Mouse (Mus musculus) intestine, embryonic 14.5 days (tissue): ENCODE measurements around the gene Fam199x. TPM values are rescaled to one million over a fixed set of nuclear protein-coding genes. Genes with fewer than 3 reads are reported as not detected.

Experiments
- ATAC-seq: fragments of 200-750 bp; cut with Nextera tagmentation; replicated peaks from 2 replicates; pipeline ENCODE4 v1.8.0; 2017; ENCODE audit warnings: low read depth, moderate number of reproducible peaks, moderate TSS enrichment, moderate library complexity; ENCODE audit not compliant: low FRiP score, low TSS enrichment
- DNase-seq: peaks from one replicate; pipeline ENCODE4 v3.0.0-alpha.2; 2018; ENCODE audit warnings: low spot score
- H3K27ac ChIP-seq: fragments of 300-500 bp; sonication (generic); 2 replicates; pipeline ENCODE4 v1.5.1; 2014; ENCODE audit warnings: low read depth, mild to moderate bottlenecking, control low read depth
- H3K27me3 ChIP-seq: fragments of 300-500 bp; sonication (generic); replicated peaks from 2 replicates; pipeline ENCODE4 v1.6.1; 2014; ENCODE audit warnings: low read length, control low read depth; ENCODE audit not compliant: control insufficient read depth, insufficient read depth
- H3K36me3 ChIP-seq: fragments of 300-500 bp; sonication (generic); 2 replicates; pipeline ENCODE4 v1.6.1; 2014; ENCODE audit warnings: low read length, control low read depth; ENCODE audit not compliant: control insufficient read depth, insufficient read depth
- H3K4me1 ChIP-seq: fragments of 300-500 bp; sonication (generic); replicated peaks from 2 replicates; pipeline ENCODE4 v1.6.1; 2014; ENCODE audit warnings: low read length, control low read depth, mixed read lengths; ENCODE audit not compliant: control insufficient read depth, insufficient read depth
- H3K4me2 ChIP-seq: fragments of 300-500 bp; sonication (generic); 2 replicates; pipeline ENCODE4 v1.6.1; 2014; ENCODE audit warnings: low read length
- H3K4me3 ChIP-seq: fragments of 300-500 bp; sonication (generic); 2 replicates; pipeline ENCODE4 v1.5.1; 2014; ENCODE audit warnings: low read depth, low read length, control low read depth, mixed read lengths
- H3K9ac ChIP-seq: fragments of 300-500 bp; sonication (generic); 2 replicates; pipeline ENCODE4 v1.6.1; 2014; ENCODE audit warnings: mild to moderate bottlenecking, low read length
- H3K9me3 ChIP-seq: fragments of 300-500 bp; sonication (generic); 2 replicates; pipeline ENCODE4 v1.6.1; 2016; ENCODE audit warnings: low read length, control low read depth; ENCODE audit not compliant: control insufficient read depth
- WGBS: fragments of 180-500 bp; shearing (Covaris S2); extraction: QIAGEN DNeasy Blood & Tissue Kit; methylation state at CpG from one replicate; pipeline ENCODE4 v1.1.7; 2014; 5-methylcytosine and 5-hydroxymethylcytosine counted together
- polyA plus RNA-seq: library from polyadenylated mRNA; unstranded; fragments of >200 nt; fragmentation: Nextera tagmentation; extraction: Ambion mirVana; gene quantifications from 2 replicates; pipeline ENCODE4 v1.2.1, GENCODE M21; 2014

Gene Fam199x
- polyA plus RNA-seq, 1 experiment from 2014 or later: 8.7 TPM

DNA sequence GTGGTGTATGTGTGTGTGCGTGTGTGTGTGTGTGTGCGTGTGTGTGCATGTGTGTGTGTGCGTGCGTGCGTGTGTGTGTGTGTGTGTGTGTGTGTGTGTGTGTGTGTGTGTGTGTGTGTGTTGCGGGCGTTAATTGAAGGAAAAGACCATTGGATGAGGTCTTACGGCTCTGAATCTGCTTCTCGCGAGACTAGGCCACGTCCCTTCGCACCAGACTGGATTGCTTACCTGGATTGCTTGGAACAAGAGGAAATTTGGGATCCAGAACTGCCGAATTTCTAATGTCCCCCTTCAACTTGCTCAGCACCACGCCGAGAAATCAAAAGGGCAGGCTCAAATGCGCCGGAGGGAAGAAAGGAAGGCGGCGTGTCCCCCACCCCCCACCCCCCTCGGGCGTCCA, 72.3 kb downstream of the Fam199x start, which contains the start of gene Esx1:
Gene Esx1, minus strand, starts transcription at position 366 of the 400 bp plus-strand sequence.
- WGBS: 29% methylated on average over 19 of the region's 21 CpGs
- Histone ChIP-seq H3K27ac (no peak within 1 kb of the TSS), H3K27me3 (peaks cover 86% of the 10 kb centered on the region), H3K9ac (no peak within 1 kb of the TSS), H3K9me3 (no peaks in the 10 kb centered on the region), H3K4me3 (no peak within 1 kb of the TSS), H3K4me2 (peak within 1 kb of the TSS; percentile 15; the same call in 1 of the 2 replicates), H3K36me3 (no peaks in the 10 kb centered on the region), H3K4me1 (no peaks in the 10 kb centered on the region)
- DNase-seq (no peak), ATAC-seq (no peak)

DNA sequence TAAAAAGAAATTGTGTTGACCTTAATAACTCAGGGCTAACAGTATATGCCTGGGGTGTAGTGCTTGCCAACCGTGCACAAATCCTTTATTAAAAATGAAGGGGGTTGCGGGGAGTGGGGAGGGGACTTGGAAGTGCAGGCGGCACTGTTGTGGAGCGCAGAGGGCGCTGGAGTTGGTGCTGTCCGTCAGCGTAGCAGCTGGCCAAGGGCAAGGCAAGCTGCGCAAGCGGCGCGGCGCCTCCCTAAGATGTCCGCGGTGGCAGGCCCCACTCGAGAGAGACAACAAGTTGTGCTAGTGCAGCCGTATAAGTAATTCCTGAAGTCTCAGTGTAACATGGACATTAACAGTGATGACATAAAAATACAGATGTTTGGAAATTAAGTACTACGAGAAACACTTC, 78.1 kb downstream of the Fam199x start:
- Histone ChIP-seq H3K4me1 (no peaks in the 10 kb centered on the region), H3K9me3 (no peaks in the 10 kb centered on the region), H3K27me3 (peaks cover 59% of the 10 kb centered on the region), H3K27ac (no peak overlapping the region), H3K9ac (no peak overlapping the region), H3K4me2 (no peak overlapping the region), H3K4me3 (no peak overlapping the region), H3K36me3 (no peaks in the 10 kb centered on the region)
- DNase-seq: no peak
- WGBS: 6% methylated on average over 17 of the region's 17 CpGs
- no peak for ATAC-seq

Other genes starting within 250 kb of the Fam199x start
- gene Plp1, start 226.9 kb upstream of the Fam199x start, polyA plus RNA-seq: 6.2 and 6.9 TPM in 2 replicates
- gene Rab9b, start 180.8 kb upstream of the Fam199x start, polyA plus RNA-seq: 0.53 and 0.77 TPM in 2 replicates
- not detected in 2 replicates for gene H2bfm, start 122.3 kb upstream of the Fam199x start, polyA plus RNA-seq
- 58.6 and 66.3 TPM in 2 replicates for gene Tmsb15b2, start 74.1 kb upstream of the Fam199x start, polyA plus RNA-seq
- gene Tmsb15l, start 72.7 kb upstream of the Fam199x start, polyA plus RNA-seq: 5.1 TPM in 2 replicates
- gene Tmsb15b1, start 72.7 kb upstream of the Fam199x start, polyA plus RNA-seq: 30.3 and 31.9 TPM in 2 replicates
- 20.0 and 23.2 TPM in 2 replicates for gene Zcchc18, start 56.4 kb upstream of the Fam199x start, polyA plus RNA-seq
- gene Slc25a53, start 11.3 kb upstream of the Fam199x start, polyA plus RNA-seq: 9.3 and 10.7 TPM in 2 replicates
- not detected in 2 replicates for gene Esx1, start 72.5 kb downstream of the Fam199x start, polyA plus RNA-seq